Mouse (Mus musculus) ovary, postnatal 10 days (tissue): ENCODE results near the gene Dock1.

Experiments
- DNase-seq: peaks from one replicate; pipeline ENCODE4 v3.0.0; 2022; ENCODE audit warnings: low spot score

Dock1 gene

GRCm38 (mm10) chr7:135059071-135059470, 388.6 kb downstream of the Dock1 start:
- no peak for DNase-seq

- DNase-seq: no peak
Observed at GRCm38 (mm10) chr7:135059562-135059961, 389.1 kb downstream of the Dock1 start.

- no peak for DNase-seq
Observed at GRCm38 (mm10) chr7:135063886-135064285, 393.4 kb downstream of the Dock1 start.

GRCm38 (mm10) chr7:135065301-135065700, 394.8 kb downstream of the Dock1 start:
- no peak for DNase-seq

GRCm38 (mm10) chr7:135068887-135069286, 398.4 kb downstream of the Dock1 start:
- DNase-seq: no peak

GRCm38 (mm10) chr7:135076904-135077303, 406.4 kb downstream of the Dock1 start:
- no peak for DNase-seq

- DNase-seq: no peak
Observed at GRCm38 (mm10) chr7:135077340-135077739, 406.9 kb downstream of the Dock1 start.

- no peak for DNase-seq
Observed at GRCm38 (mm10) chr7:135077806-135078205, 407.4 kb downstream of the Dock1 start.

- no peak for DNase-seq
Observed at GRCm38 (mm10) chr7:135083421-135083820, 413.0 kb downstream of the Dock1 start.

GRCm38 (mm10) chr7:135084069-135084468, 413.6 kb downstream of the Dock1 start:
- DNase-seq: no peak

- no peak for DNase-seq
Observed at GRCm38 (mm10) chr7:135086556-135086955, 416.1 kb downstream of the Dock1 start.

GRCm38 (mm10) chr7:135089626-135090025, 419.2 kb downstream of the Dock1 start:
- DNase-seq: no peak

GRCm38 (mm10) chr7:135093851-135094250, 423.4 kb downstream of the Dock1 start:
- DNase-seq: no peak

GRCm38 (mm10) chr7:135101921-135102320, 431.5 kb downstream of the Dock1 start:
- DNase-seq: no peak

- no peak for DNase-seq
Observed at GRCm38 (mm10) chr7:135106536-135106935, 436.1 kb downstream of the Dock1 start.

- no peak for DNase-seq
Observed at GRCm38 (mm10) chr7:135110307-135110706, 439.9 kb downstream of the Dock1 start.

GRCm38 (mm10) chr7:135125296-135126065, 455.0 kb downstream of the Dock1 start:
- DNase-seq: no peak

GRCm38 (mm10) chr7:135132461-135132860, 462.0 kb downstream of the Dock1 start:
- no peak for DNase-seq

GRCm38 (mm10) chr7:135134619-135135018, 464.2 kb downstream of the Dock1 start:
- DNase-seq: no peak

- DNase-seq: no peak
Observed at GRCm38 (mm10) chr7:135139153-135139612, 468.7 kb downstream of the Dock1 start.

GRCm38 (mm10) chr7:135144731-135145130, 474.3 kb downstream of the Dock1 start:
- DNase-seq: no peak

GRCm38 (mm10) chr7:135150926-135151325, 480.5 kb downstream of the Dock1 start:
- DNase-seq: no peak

GRCm38 (mm10) chr7:135157571-135157970, 487.1 kb downstream of the Dock1 start:
- DNase-seq: no peak

- no peak for DNase-seq
Observed at GRCm38 (mm10) chr7:135158381-135158780, 487.9 kb downstream of the Dock1 start.
